Mouse (Mus musculus): Measurements from ENCODE around the gene Tpst1. TPM values are rescaled to one million over a fixed set of nuclear protein-coding genes. Genes with fewer than 3 reads are reported as not detected.

The Tpst1 gene
- total RNA-seq, 2 experiments from 2014 or later = 41.1 to 41.8 TPM

GRCm38 (mm10) chr5:130142041-130142440 is 68.9 kb downstream of the Tpst1 start:
- no peak for DNase-seq (ENCODE audit: low spot score in 2 of 2)

- no peak for DNase-seq (ENCODE audit: low spot score in 2 of 2)
Measured at GRCm38 (mm10) chr5:130143101-130143500, 70.0 kb downstream of the Tpst1 start.

GRCm38 (mm10) chr5:130143977-130144333 is 70.8 kb downstream of the Tpst1 start:
- peak; percentile 81 to 85 for DNase-seq (ENCODE audit: low spot score in 2 of 2)

GRCm38 (mm10) chr5:130144334-130145312 is 71.5 kb downstream of the Tpst1 start, which contains the start of gene Kctd7:
TSS of gene Kctd7 (plus strand) at chr5:130144861.
- peak; percentile 95 to 96 for DNase-seq (ENCODE audit: low spot score in 2 of 2)

GRCm38 (mm10) chr5:130145961-130146360 is 72.8 kb downstream of the Tpst1 start:
- DNase-seq (ENCODE audit: low spot score in 2 of 2) = no peak

- no peak for DNase-seq (ENCODE audit: low spot score in 2 of 2)
Measured at GRCm38 (mm10) chr5:130149726-130150310, 76.7 kb downstream of the Tpst1 start.

GRCm38 (mm10) chr5:130154286-130154685 is 81.2 kb downstream of the Tpst1 start:
- DNase-seq (ENCODE audit: low spot score in 2 of 2) = no peak

- DNase-seq (ENCODE audit: low spot score in 2 of 2) = no peak
Measured at GRCm38 (mm10) chr5:130158545-130158944, 85.4 kb downstream of the Tpst1 start.

GRCm38 (mm10) chr5:130159761-130160201 is 86.7 kb downstream of the Tpst1 start:
- DNase-seq (ENCODE audit: low spot score in 2 of 2) = no peak

GRCm38 (mm10) chr5:130163670-130164069 is 90.5 kb downstream of the Tpst1 start:
- peak; percentile 75 to 82 for DNase-seq (ENCODE audit: low spot score in 2 of 2)

GRCm38 (mm10) chr5:130165213-130165612 is 92.1 kb downstream of the Tpst1 start:
- DNase-seq (ENCODE audit: low spot score in 2 of 2) = no peak

- DNase-seq (ENCODE audit: low spot score in 2 of 2) = no peak
Measured at GRCm38 (mm10) chr5:130169109-130169508, 96.0 kb downstream of the Tpst1 start.

- no peak for DNase-seq (ENCODE audit: low spot score in 2 of 2)
Measured at GRCm38 (mm10) chr5:130170666-130171422, 97.7 kb downstream of the Tpst1 start.

GRCm38 (mm10) chr5:130171423-130171954 is 98.4 kb downstream of the Tpst1 start, which contains the start of gene Rabgef1:
TSS of gene Rabgef1 (plus strand) at chr5:130171798.
- peak; percentile 93 to 95 for DNase-seq (ENCODE audit: low spot score in 2 of 2)

GRCm38 (mm10) chr5:130171956-130172601 is 99.0 kb downstream of the Tpst1 start:
- no peak for DNase-seq (ENCODE audit: low spot score in 2 of 2)

- DNase-seq (ENCODE audit: low spot score in 2 of 2) = no peak
Measured at GRCm38 (mm10) chr5:130173012-130173411, 99.9 kb downstream of the Tpst1 start.

- no peak for DNase-seq (ENCODE audit: low spot score in 2 of 2)
Measured at GRCm38 (mm10) chr5:130177871-130178270, 104.7 kb downstream of the Tpst1 start.

- no peak for DNase-seq (ENCODE audit: low spot score in 2 of 2)
Measured at GRCm38 (mm10) chr5:130180362-130180761, 107.2 kb downstream of the Tpst1 start.

- DNase-seq (ENCODE audit: low spot score in 2 of 2) = no peak
Measured at GRCm38 (mm10) chr5:130181740-130182540, 108.8 kb downstream of the Tpst1 start.

GRCm38 (mm10) chr5:130182541-130182821 is 109.4 kb downstream of the Tpst1 start:
- DNase-seq (ENCODE audit: low spot score in 2 of 2) = no peak

All from layer of hippocampus, postnatal 10 days (tissue).